Mouse (Mus musculus): ENCODE measurements around the gene Slc30a7. TPM values are rescaled to one million over a fixed set of nuclear protein-coding genes. Genes with fewer than 3 reads are reported as not detected.
A peak's percentile ranks its signal among the peaks of the same experiment; 100 is the strongest.
"Not testable (repeated sequence)": the region's sequence is repeated elsewhere in the genome, so short reads cannot be mapped to it uniquely, and the experiment has no call there.

Gene Slc30a7
- polyA plus RNA-seq, 1 experiment = 7.8 TPM

DNA sequence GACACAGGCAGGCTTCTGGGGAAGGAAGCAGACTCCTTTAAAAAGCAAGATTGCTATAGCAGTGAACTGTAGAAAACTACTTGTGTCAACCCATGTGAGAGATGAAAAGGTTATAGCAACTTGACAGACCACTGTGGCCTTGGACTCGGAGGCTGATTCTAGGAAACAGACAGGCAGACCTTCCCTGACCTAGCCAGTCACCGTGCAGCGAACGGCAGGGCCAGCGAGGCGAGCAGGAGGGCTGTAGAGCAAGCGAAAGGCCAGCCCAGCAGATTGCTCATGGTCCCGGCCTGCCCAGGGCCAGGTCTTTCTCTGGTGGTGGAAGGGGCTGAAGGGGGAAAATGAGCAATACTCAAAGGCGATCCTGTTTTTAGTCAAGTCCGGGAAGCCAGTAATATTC, 69.4 kb downstream of the Slc30a7 start:
- Histone ChIP-seq H3K4me1 (ENCODE audit: control insufficient read depth, insufficient read depth, insufficient read length) (no peaks in the 10 kb centered on the region), H3K27me3 (ENCODE audit: control insufficient read depth, insufficient read depth, low read length) (no peaks in the 10 kb centered on the region), H3K4me3 (ENCODE audit: extremely low read depth, insufficient read depth, insufficient read length) (no peak overlapping the region), H3K27ac (ENCODE audit: insufficient read depth, low read length) (no peak overlapping the region), H3K36me3 (ENCODE audit: control insufficient read depth, insufficient read depth, low read length) (peaks cover 8% of the 10 kb centered on the region)
- WGBS = 91% methylated on average over 10 of the region's 10 CpGs
- TF ChIP-seq POLR2A (IDR thresholded peaks at IDR 0.05; ENCODE audit: low read depth, low read length) = no peak
- DNase-seq (ENCODE audit: low read depth in 1 of 2, low spot score in 2 of 2) = no peak

DNA sequence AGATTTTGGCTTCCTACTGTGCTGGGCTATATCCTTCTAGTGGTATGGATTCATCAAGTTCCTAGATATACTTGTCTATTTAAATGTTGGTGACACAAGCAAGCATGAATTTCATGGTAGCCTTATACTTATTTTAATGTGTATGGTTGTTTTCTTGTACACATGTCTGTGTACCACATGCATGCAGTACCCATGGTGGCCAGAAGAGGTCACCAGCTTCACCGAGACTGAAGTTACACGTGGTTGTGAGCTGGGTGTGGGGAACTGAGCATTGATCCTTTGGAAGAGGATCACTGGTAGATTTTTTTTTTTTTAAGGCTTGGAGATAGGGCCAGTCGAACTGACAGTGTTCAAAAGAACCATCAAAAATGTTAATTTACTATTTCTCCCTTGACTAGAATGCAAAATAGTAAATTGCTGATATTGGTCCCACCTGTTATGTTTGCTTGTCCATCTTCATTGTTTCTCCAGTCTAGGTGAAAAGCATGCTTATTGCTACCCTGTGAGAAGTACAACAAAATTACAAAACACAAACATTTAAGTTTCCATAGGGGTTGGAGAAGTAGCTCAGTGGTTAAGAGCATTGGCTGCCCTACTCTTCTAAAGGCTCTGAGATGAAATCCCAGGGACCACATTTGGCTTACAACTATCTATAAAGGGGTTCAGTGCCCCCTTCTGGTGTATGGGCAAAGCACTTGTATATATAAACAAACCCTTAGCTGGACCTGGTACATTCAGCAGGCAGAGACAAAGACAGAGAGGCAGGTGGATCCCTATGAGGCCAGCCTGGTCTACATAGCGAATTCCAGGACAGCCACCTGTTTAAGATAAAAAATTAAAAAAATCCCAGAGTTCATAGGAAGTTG, 70.2 kb downstream of the Slc30a7 start:
- no peaks in the 10 kb centered on the region for H3K4me1 ChIP-seq (ENCODE audit: control insufficient read depth, insufficient read depth, insufficient read length)
- H3K4me3 ChIP-seq (ENCODE audit: extremely low read depth, insufficient read depth, insufficient read length) = no peak overlapping the region
- TF ChIP-seq POLR2A (IDR thresholded peaks at IDR 0.05; ENCODE audit: low read depth, low read length) = no peak
- TF ChIP-seq CTCF (IDR thresholded peaks at IDR 0.05; ENCODE audit: extremely low read depth, insufficient read depth, insufficient read length, insufficient replicate concordance) = peak; percentile 60; the same call in 1 of the 2 replicates
- H3K27me3 ChIP-seq (ENCODE audit: control insufficient read depth, insufficient read depth, low read length) = no peaks in the 10 kb centered on the region
- H3K36me3 ChIP-seq (ENCODE audit: control insufficient read depth, insufficient read depth, low read length) = peaks cover 4% of the 10 kb centered on the region
- DNase-seq (ENCODE audit: low read depth in 1 of 2, low spot score in 2 of 2) = peak; percentile 52 to 68
- WGBS = 58% methylated on average over 4 of the region's 4 CpGs
- H3K27ac ChIP-seq (ENCODE audit: insufficient read depth, low read length) = no peak overlapping the region

- Histone ChIP-seq H3K4me1 (ENCODE audit: control insufficient read depth, insufficient read depth, insufficient read length) (no peaks in the 10 kb centered on the region; the same call in 1 of the 2 replicates), H3K27ac (ENCODE audit: insufficient read depth, low read length) (peak overlapping the region; percentile 81), H3K27me3 (ENCODE audit: control insufficient read depth, insufficient read depth, low read length) (no peaks in the 10 kb centered on the region), H3K36me3 (ENCODE audit: control insufficient read depth, insufficient read depth, low read length) (peaks cover 3% of the 10 kb centered on the region), H3K4me3 (ENCODE audit: extremely low read depth, insufficient read depth, insufficient read length) (no peak overlapping the region; the same call in 1 of the 2 replicates)
- peak; percentile 38 to 41 for DNase-seq (ENCODE audit: low read depth in 1 of 2, low spot score in 2 of 2)
- 73% methylated on average over 18 of the region's 18 CpGs for WGBS
- TF ChIP-seq CTCF (IDR thresholded peaks at IDR 0.05; ENCODE audit: extremely low read depth, insufficient read depth, insufficient read length, insufficient replicate concordance) (no peak), POLR2A (IDR thresholded peaks at IDR 0.05; ENCODE audit: low read depth, low read length) (peak; percentile 65)
These were observed 73.7 kb downstream of the Slc30a7 start for GRCm38 (mm10) chr3:115933293-115934186.

- no peaks in the 10 kb centered on the region for H3K27me3 ChIP-seq (ENCODE audit: control insufficient read depth, insufficient read depth, low read length)
- no peak overlapping the region for H3K4me3 ChIP-seq (ENCODE audit: extremely low read depth, insufficient read depth, insufficient read length)
- TF ChIP-seq POLR2A (IDR thresholded peaks at IDR 0.05; ENCODE audit: low read depth, low read length) (no peak), CTCF (IDR thresholded peaks at IDR 0.05; ENCODE audit: extremely low read depth, insufficient read depth, insufficient read length, insufficient replicate concordance) (no peak)
- 84% methylated on average over 6 of the region's 6 CpGs for WGBS
- H3K36me3 ChIP-seq (ENCODE audit: control insufficient read depth, insufficient read depth, low read length) = peaks cover 11% of the 10 kb centered on the region
- no peak for DNase-seq (ENCODE audit: low read depth in 1 of 2, low spot score in 2 of 2)
- peak overlapping the region; percentile 12; the same call in 1 of the 2 replicates for H3K27ac ChIP-seq (ENCODE audit: insufficient read depth, low read length)
- H3K4me1 ChIP-seq (ENCODE audit: control insufficient read depth, insufficient read depth, insufficient read length) = no peaks in the 10 kb centered on the region; the same call in 1 of the 2 replicates
These were observed 75.5 kb downstream of the Slc30a7 start for GRCm38 (mm10) chr3:115931701-115932100.

GRCm38 (mm10) chr3:115926531-115926930, 80.7 kb downstream of the Slc30a7 start:
- peaks cover 19% of the 10 kb centered on the region for H3K36me3 ChIP-seq (ENCODE audit: control insufficient read depth, insufficient read depth, low read length)
- 94% methylated on average over 8 of the region's 8 CpGs for WGBS
- no peak for TF ChIP-seq POLR2A (IDR thresholded peaks at IDR 0.05; ENCODE audit: low read depth, low read length)
- TF ChIP-seq CTCF (IDR thresholded peaks at IDR 0.05; ENCODE audit: extremely low read depth, insufficient read depth, insufficient read length, insufficient replicate concordance) = no peak
- H3K27me3 ChIP-seq (ENCODE audit: control insufficient read depth, insufficient read depth, low read length) = no peaks in the 10 kb centered on the region
- DNase-seq (ENCODE audit: low read depth in 1 of 2, low spot score in 2 of 2) = no peak
- H3K4me3 ChIP-seq (ENCODE audit: extremely low read depth, insufficient read depth, insufficient read length) = no peak overlapping the region
- no peak overlapping the region for H3K27ac ChIP-seq (ENCODE audit: insufficient read depth, low read length)
- no peaks in the 10 kb centered on the region for H3K4me1 ChIP-seq (ENCODE audit: control insufficient read depth, insufficient read depth, insufficient read length)

GRCm38 (mm10) chr3:115924401-115925190, 82.6 kb downstream of the Slc30a7 start:
- TF ChIP-seq CTCF (IDR thresholded peaks at IDR 0.05; ENCODE audit: extremely low read depth, insufficient read depth, insufficient read length, insufficient replicate concordance) = no peak
- WGBS = 90% methylated on average over 4 of the region's 4 CpGs
- no peak overlapping the region for H3K27ac ChIP-seq (ENCODE audit: insufficient read depth, low read length)
- no peak for DNase-seq (ENCODE audit: low read depth in 1 of 2, low spot score in 2 of 2)
- H3K36me3 ChIP-seq (ENCODE audit: control insufficient read depth, insufficient read depth, low read length) = peaks cover 16% of the 10 kb centered on the region
- no peaks in the 10 kb centered on the region for H3K4me1 ChIP-seq (ENCODE audit: control insufficient read depth, insufficient read depth, insufficient read length)
- no peak overlapping the region for H3K4me3 ChIP-seq (ENCODE audit: extremely low read depth, insufficient read depth, insufficient read length)
- no peaks in the 10 kb centered on the region for H3K27me3 ChIP-seq (ENCODE audit: control insufficient read depth, insufficient read depth, low read length)

DNA sequence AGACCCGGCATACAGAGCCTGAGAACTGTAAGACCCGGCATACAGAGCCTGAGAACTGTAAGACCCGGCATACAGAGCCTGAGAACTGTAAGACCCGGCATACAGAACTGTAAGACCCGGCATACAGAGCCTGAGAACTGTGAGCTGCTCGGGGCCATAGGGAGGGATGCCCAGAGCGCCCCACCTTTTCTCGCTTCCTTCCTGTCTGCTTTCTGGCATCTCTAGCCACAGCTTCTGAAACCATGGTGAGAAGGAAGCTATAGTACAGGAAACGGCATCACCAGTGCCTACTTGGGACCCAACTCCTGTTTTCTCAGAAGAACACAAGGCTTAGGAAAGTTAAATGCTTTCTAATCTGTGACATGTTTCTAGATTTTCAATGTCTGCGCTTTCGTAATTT, 99.8 kb downstream of the Slc30a7 start:
- DNase-seq (ENCODE audit: low read depth in 1 of 2, low spot score in 2 of 2) = peak in 1 of 2 experiments; percentile 27
- H3K27ac ChIP-seq (ENCODE audit: insufficient read depth, low read length); H3K4me3 ChIP-seq (ENCODE audit: extremely low read depth, insufficient read depth, insufficient read length); H3K27me3 ChIP-seq (ENCODE audit: control insufficient read depth, insufficient read depth, low read length); H3K4me1 ChIP-seq (ENCODE audit: control insufficient read depth, insufficient read depth, insufficient read length); H3K36me3 ChIP-seq (ENCODE audit: control insufficient read depth, insufficient read depth, low read length): not testable (repeated sequence)
- WGBS = 71% methylated on average over 9 of the region's 11 CpGs
